Comparison of ENCODE assay signal across 20 mouse cellular contexts in genomic region chr5:113506779-113507178, GRCm38 (mm10). TPM values are rescaled to one million over a fixed set of nuclear protein-coding genes. Genes with fewer than 3 reads are reported as not detected.
"Had no signal": no experiment of that assay in that cellular context is flagged by ENCODE, and none has a peak within 500 bp of the region (broad histone marks: within the 10 kb centered on the region; RNA-seq: fewer than 3 reads in every experiment).

No protein-coding gene starts in this region.

- H3K27me3 ChIP-seq: liver, embryonic 13.5 days; neural tube, embryonic 12.5 days; neural tube, embryonic 15.5 days; stomach, embryonic 15.5 days had no signal

- H3K9me3 ChIP-seq: kidney, embryonic 15.5 days; liver, embryonic 13.5 days; neural tube, embryonic 12.5 days; neural tube, embryonic 15.5 days; stomach, embryonic 15.5 days had no signal

- H3K27ac ChIP-seq: kidney, embryonic 15.5 days; liver, embryonic 13.5 days; neural tube, embryonic 12.5 days; neural tube, embryonic 15.5 days; stomach, embryonic 15.5 days had no signal

- H3K4me2 ChIP-seq: kidney, embryonic 15.5 days; liver, embryonic 13.5 days; midbrain, embryonic 11.5 days; neural tube, embryonic 12.5 days; neural tube, embryonic 15.5 days; stomach, embryonic 15.5 days had no signal

- H3K4me1 ChIP-seq: liver, embryonic 13.5 days; stomach, embryonic 15.5 days had no signal

- H3K36me3 ChIP-seq: kidney, embryonic 15.5 days; liver, embryonic 13.5 days; neural tube, embryonic 12.5 days; neural tube, embryonic 15.5 days; stomach, embryonic 15.5 days had no signal

- H3K9ac ChIP-seq: kidney, embryonic 15.5 days; liver, embryonic 13.5 days; neural tube, embryonic 12.5 days; neural tube, embryonic 15.5 days; stomach, embryonic 15.5 days had no signal

- H3K4me3 ChIP-seq: kidney, embryonic 15.5 days; liver, embryonic 13.5 days; neural tube, embryonic 12.5 days; neural tube, embryonic 15.5 days; stomach, embryonic 15.5 days had no signal

- DNase-seq: kidney, adult 8-10 months; kidney, postnatal 14 days; kidney, postnatal 4 days; layer of hippocampus, adult 9-11 months; liver, embryonic 13.5 days; lung, adult 2 months; lung, postnatal 14 days; lung, postnatal 4 days; midbrain, embryonic 14.5 days; right cerebral cortex, adult 18-20 months; right cerebral cortex, postnatal 14 days; spleen, adult 18-20 months; thymus, postnatal 25 days had no signal

RNA-seq across cellular contexts. Expression of gene Wscd2, which starts 16.6 kb away (rescaled TPM):
- total RNA-seq: megakaryocyte progenitor cell, adult 5-6 weeks; megakaryocyte-erythroid progenitor cell, adult 5-6 weeks had no signal
